Comparison of ENCODE assay signal across 12 mouse cellular contexts in genomic region chr11:60977153-60977552, GRCm38 (mm10). TPM values are rescaled to one million over a fixed set of nuclear protein-coding genes. Genes with fewer than 3 reads are reported as not detected.
DNase-seq lines count a peak whose midpoint lies in the region; ATAC-seq and TF ChIP-seq lines count a peak whose summit lies in the region.
"Had no signal": no experiment of that assay in that cellular context is flagged by ENCODE, and none has a peak within 500 bp of the region (broad histone marks: within the 10 kb centered on the region; RNA-seq: fewer than 3 reads in every experiment).

No protein-coding gene starts in this region.

- no peak for ATAC-seq in liver, embryonic 11.5 days (replicated peaks; ENCODE audit: low FRiP score)
- ATAC-seq in heart, embryonic 15.5 days (replicated peaks; ENCODE audit: insufficient number of reproducible peaks, insufficient read depth, low FRiP score, low read depth), result no peak
- ATAC-seq in stomach, embryonic 15.5 days (ENCODE audit: insufficient read depth, low FRiP score, low read depth), result peak; percentile 59; the same call in 1 of the 2 replicates
- no peak for ATAC-seq in activated CD4-positive, CD25-positive, alpha-beta regulatory T cell, adult 4 months
- no peak for ATAC-seq in hindbrain, embryonic 12.5 days (ENCODE audit: low FRiP score)
- no peak for ATAC-seq in hindbrain, embryonic 14.5 days (ENCODE audit: low FRiP score)
- ATAC-seq: midbrain, embryonic 15.5 days had no signal

- no peaks in the 10 kb centered on the region for H3K36me3 ChIP-seq in liver, adult 2 months (ENCODE audit: control insufficient read depth, insufficient read depth, low read length)
- H3K36me3 ChIP-seq in liver, embryonic 11.5 days (ENCODE audit: control insufficient read depth, insufficient read depth, low read length), result no peaks in the 10 kb centered on the region
- H3K36me3 ChIP-seq in heart, embryonic 15.5 days, result no peaks in the 10 kb centered on the region
- no peaks in the 10 kb centered on the region for H3K36me3 ChIP-seq in stomach, embryonic 15.5 days
- H3K36me3 ChIP-seq in hindbrain, embryonic 12.5 days, result no peaks in the 10 kb centered on the region
- no peaks in the 10 kb centered on the region for H3K36me3 ChIP-seq in hindbrain, embryonic 14.5 days (replicated peaks; ENCODE audit: control insufficient read depth, insufficient read depth)
- H3K36me3 ChIP-seq: liver, embryonic 15.5 days; midbrain, embryonic 15.5 days had no signal

- no peaks in the 10 kb centered on the region; the same call in 1 of the 2 replicates for H3K4me1 ChIP-seq in liver, adult 2 months (ENCODE audit: control insufficient read depth, insufficient read depth, low read length)
- peaks cover 6% of the 10 kb centered on the region; the same call in 1 of the 2 replicates for H3K4me1 ChIP-seq in liver, embryonic 11.5 days (replicated peaks; ENCODE audit: control insufficient read depth, insufficient read depth, low read length)
- peaks cover 22% of the 10 kb centered on the region for H3K4me1 ChIP-seq in heart, embryonic 15.5 days (replicated peaks)
- H3K4me1 ChIP-seq in stomach, embryonic 15.5 days, result peaks cover 4% of the 10 kb centered on the region; the same call in 1 of the 2 replicates
- H3K4me1 ChIP-seq in hindbrain, embryonic 12.5 days, result 0 out of 2 replicates have a peak, but pooled peaks cover 3% of the 10 kb centered on the region
- no peaks in the 10 kb centered on the region for H3K4me1 ChIP-seq in hindbrain, embryonic 14.5 days (replicated peaks; ENCODE audit: control insufficient read depth, insufficient read depth, low read length)

- no peak overlapping the region for H3K27ac ChIP-seq in liver, adult 2 months (replicated peaks; ENCODE audit: insufficient read depth, low read depth, low read length)
- H3K27ac ChIP-seq in liver, embryonic 11.5 days (ENCODE audit: low read depth, low read length), result no peak overlapping the region
- H3K27ac ChIP-seq in heart, embryonic 15.5 days, result peak overlapping the region; percentile 33; the same call in 1 of the 2 replicates
- 0 out of 2 replicates have a peak overlapping the region, but pooled peaks have one; percentile 22 for H3K27ac ChIP-seq in stomach, embryonic 15.5 days
- H3K27ac ChIP-seq in hindbrain, embryonic 12.5 days, result no peak overlapping the region
- H3K27ac ChIP-seq in hindbrain, embryonic 14.5 days, result no peak overlapping the region
- H3K27ac ChIP-seq: liver, embryonic 15.5 days; midbrain, embryonic 15.5 days had no signal

- no peak overlapping the region for H3K4me3 ChIP-seq in liver, adult 2 months (ENCODE audit: insufficient read depth, low read depth, low read length)
- H3K4me3 ChIP-seq in liver, embryonic 11.5 days (ENCODE audit: low read depth, low read length), result no peak overlapping the region
- no peak overlapping the region for H3K4me3 ChIP-seq in heart, embryonic 15.5 days
- H3K4me3 ChIP-seq in stomach, embryonic 15.5 days (replicated peaks), result no peak overlapping the region
- no peak overlapping the region for H3K4me3 ChIP-seq in hindbrain, embryonic 12.5 days
- no peak overlapping the region for H3K4me3 ChIP-seq in hindbrain, embryonic 14.5 days (replicated peaks; ENCODE audit: low read length)
- H3K4me3 ChIP-seq: erythroblast, embryonic 14.5 days; liver, embryonic 15.5 days; midbrain, embryonic 15.5 days had no signal

- H3K9ac ChIP-seq in liver, adult 2 months (ENCODE audit: low read depth, low read length), result no peak overlapping the region
- no peak overlapping the region for H3K9ac ChIP-seq in liver, embryonic 11.5 days (ENCODE audit: low read depth, low read length)
- no peak overlapping the region for H3K9ac ChIP-seq in heart, embryonic 15.5 days
- H3K9ac ChIP-seq in stomach, embryonic 15.5 days, result no peak overlapping the region
- H3K9ac ChIP-seq in hindbrain, embryonic 12.5 days, result no peak overlapping the region
- no peak overlapping the region for H3K9ac ChIP-seq in hindbrain, embryonic 14.5 days
- H3K9ac ChIP-seq: liver, embryonic 15.5 days; midbrain, embryonic 15.5 days had no signal

- peak; percentile 18 for DNase-seq in liver, adult 2 months (ENCODE audit: extremely low read depth, low read depth, low spot score)
- DNase-seq in liver, embryonic 11.5 days (ENCODE audit: low spot score), result no peak
- peak; percentile 50 for DNase-seq in adrenal gland, postnatal 25 days
- DNase-seq in hindbrain, embryonic 14.5 days (ENCODE audit: low spot score), result no peak
- DNase-seq: right cerebral cortex, postnatal 4 days had no signal

- no peaks in the 10 kb centered on the region for H3K79me2 ChIP-seq in liver, adult 2 months (ENCODE audit: control insufficient read depth, insufficient read depth, low read length)

- no peaks in the 10 kb centered on the region for H3K27me3 ChIP-seq in liver, adult 2 months (ENCODE audit: control insufficient read depth, insufficient read depth, low read length)
- no peaks in the 10 kb centered on the region for H3K27me3 ChIP-seq in liver, embryonic 11.5 days (replicated peaks; ENCODE audit: control insufficient read depth, insufficient read depth, low read length)
- H3K27me3 ChIP-seq in heart, embryonic 15.5 days, result no peaks in the 10 kb centered on the region
- no peaks in the 10 kb centered on the region for H3K27me3 ChIP-seq in stomach, embryonic 15.5 days (replicated peaks)
- no peaks in the 10 kb centered on the region for H3K27me3 ChIP-seq in hindbrain, embryonic 12.5 days
- H3K27me3 ChIP-seq in hindbrain, embryonic 14.5 days (ENCODE audit: control insufficient read depth, insufficient read depth, low read length), result no peaks in the 10 kb centered on the region
- H3K27me3 ChIP-seq: midbrain, embryonic 15.5 days had no signal

- no peak for TF ChIP-seq CTCF in liver, adult 2 months (IDR thresholded peaks at IDR 0.05; ENCODE audit: low read depth, low read length)

- H3K9me3 ChIP-seq in liver, embryonic 11.5 days (ENCODE audit: control insufficient read depth, low read length), result no peaks in the 10 kb centered on the region
- no peaks in the 10 kb centered on the region for H3K9me3 ChIP-seq in heart, embryonic 15.5 days (replicated peaks)
- no peaks in the 10 kb centered on the region for H3K9me3 ChIP-seq in stomach, embryonic 15.5 days
- H3K9me3 ChIP-seq in hindbrain, embryonic 12.5 days (replicated peaks), result no peaks in the 10 kb centered on the region
- no peaks in the 10 kb centered on the region for H3K9me3 ChIP-seq in hindbrain, embryonic 14.5 days (ENCODE audit: control insufficient read depth, low read length)
- H3K9me3 ChIP-seq: liver, embryonic 15.5 days; midbrain, embryonic 15.5 days had no signal

- TF ChIP-seq POLR2A in liver, adult 2 months (IDR thresholded peaks at IDR 0.05; ENCODE audit: extremely low read depth, insufficient read depth, low read length), result no peak

- no peak overlapping the region for H3K4me2 ChIP-seq in liver, embryonic 11.5 days
- H3K4me2 ChIP-seq in heart, embryonic 15.5 days, result no peak overlapping the region
- H3K4me2 ChIP-seq in stomach, embryonic 15.5 days, result no peak overlapping the region
- H3K4me2 ChIP-seq in hindbrain, embryonic 12.5 days (replicated peaks), result no peak overlapping the region
- H3K4me2 ChIP-seq in hindbrain, embryonic 14.5 days (replicated peaks), result no peak overlapping the region
- H3K4me2 ChIP-seq: liver, embryonic 15.5 days; midbrain, embryonic 15.5 days had no signal

- WGBS in liver, adult 2 months, result 42% methylated on average over 3 of the region's 3 CpGs
- WGBS in liver, embryonic 11.5 days, result 57% methylated on average over 3 of the region's 3 CpGs
- 46% methylated on average over 3 of the region's 3 CpGs for WGBS in heart, embryonic 15.5 days
- 42% methylated on average over 3 of the region's 3 CpGs for WGBS in stomach, embryonic 15.5 days
- WGBS in hindbrain, embryonic 12.5 days, result 63% methylated on average over 3 of the region's 3 CpGs
- 55% methylated on average over 3 of the region's 3 CpGs for WGBS in hindbrain, embryonic 14.5 days

RNA-seq across cellular contexts. Expression of gene Kcnj12, which starts 45.2 kb away (rescaled TPM):
- not detected in 2 replicates for total RNA-seq in liver, adult 2 months (2014; rRNA removed)
- polyA plus RNA-seq in liver, adult 2 months (2012; rRNA removed), result not detected in 2 replicates
- not detected in 2 replicates for polyA plus RNA-seq in liver, embryonic 11.5 days (2014; fragmentation: Nextera tagmentation; extraction: Ambion mirVana)
- 2.2 TPM in 2 replicates for total RNA-seq in adrenal gland, postnatal 25 days (2021)
- polyA plus RNA-seq in heart, embryonic 15.5 days (2015; fragmentation: Nextera tagmentation; extraction: Ambion mirVana), result 5.5 TPM in 2 replicates
- 1.7 TPM in 2 replicates for polyA plus RNA-seq in stomach, embryonic 15.5 days (2015; fragmentation: Nextera tagmentation; extraction: Ambion mirVana)
- not detected for polyA plus RNA-seq in activated CD4-positive, CD25-positive, alpha-beta regulatory T cell, adult 4 months (2017; shearing (Covaris generic))
- polyA plus RNA-seq in hindbrain, embryonic 12.5 days (2016; fragmentation: Nextera tagmentation; extraction: Ambion mirVana), result 2.7 and 3.2 TPM in 2 replicates
- polyA plus RNA-seq in hindbrain, embryonic 14.5 days (2014; fragmentation: Nextera tagmentation; extraction: Ambion mirVana), result 3.3 and 4.3 TPM in 2 replicates
- polyA plus RNA-seq: liver, embryonic 15.5 days had no signal

RNA-seq across cellular contexts. Expression of gene Map2k3, which starts 45.3 kb away (rescaled TPM):
- 25.7 and 30.3 TPM in 2 replicates for total RNA-seq in liver, adult 2 months (2014; rRNA removed)
- polyA plus RNA-seq in liver, adult 2 months (2012; rRNA removed), result 36.9 and 39.7 TPM in 2 replicates
- polyA plus RNA-seq in liver, embryonic 11.5 days (2014; fragmentation: Nextera tagmentation; extraction: Ambion mirVana), result 132 and 136 TPM in 2 replicates
- 128 and 161 TPM in 2 replicates for total RNA-seq in adrenal gland, postnatal 25 days (2021)
- polyA plus RNA-seq in heart, embryonic 15.5 days (2015; fragmentation: Nextera tagmentation; extraction: Ambion mirVana), result 53.3 and 76.0 TPM in 2 replicates
- polyA plus RNA-seq in stomach, embryonic 15.5 days (2015; fragmentation: Nextera tagmentation; extraction: Ambion mirVana), result 116 and 121 TPM in 2 replicates
- polyA plus RNA-seq in activated CD4-positive, CD25-positive, alpha-beta regulatory T cell, adult 4 months (2017; shearing (Covaris generic)), result 10 to 100 TPM; 58.3 to 66.8 TPM
- 49.9 and 51.0 TPM in 2 replicates for polyA plus RNA-seq in hindbrain, embryonic 12.5 days (2016; fragmentation: Nextera tagmentation; extraction: Ambion mirVana)
- 23.5 and 24.3 TPM in 2 replicates for polyA plus RNA-seq in hindbrain, embryonic 14.5 days (2014; fragmentation: Nextera tagmentation; extraction: Ambion mirVana)

Comparison
In these comparisons a context has a peak if more than half of its experiments do, and no peak if none do; other contexts are left out.
1. DNase-seq: peak in liver, adult 2 months (single experiment) and adrenal gland, postnatal 25 days (single experiment); none in liver, embryonic 11.5 days (single experiment) and hindbrain, embryonic 14.5 days (single experiment).
2. H3K27ac ChIP-seq: peak in heart, embryonic 15.5 days (single experiment) and stomach, embryonic 15.5 days (single experiment); none in liver, adult 2 months (single experiment), liver, embryonic 11.5 days (single experiment), hindbrain, embryonic 12.5 days (single experiment) and hindbrain, embryonic 14.5 days (single experiment).